Mouse (Mus musculus) heart, postnatal 0 days (tissue): Measurements from ENCODE around the gene Tspan12. TPM values are rescaled to one million over a fixed set of nuclear protein-coding genes. Genes with fewer than 3 reads are reported as not detected.

ENCODE experiments used
- ATAC-seq: fragments of 200-750 bp; cut with Nextera tagmentation; 2 replicates; pipeline ENCODE4 v1.8.0; 2017; ENCODE audit warnings: low read depth, moderate number of reproducible peaks, moderate library complexity; ENCODE audit not compliant: insufficient read depth
- DNase-seq: peaks from one replicate; pipeline ENCODE4 v3.0.0-alpha.2; 2016; ENCODE audit warnings: low spot score
- H3K27ac ChIP-seq: fragments of 300-500 bp; sonication (generic); 2 replicates; pipeline ENCODE4 v1.5.1; 2014; ENCODE audit warnings: low read depth, mild to moderate bottlenecking
- H3K27me3 ChIP-seq: fragments of 300-500 bp; sonication (generic); 2 replicates; pipeline ENCODE4 v1.6.1; 2014; ENCODE audit warnings: low read length, mixed read lengths; ENCODE audit not compliant: control insufficient read depth, insufficient read depth
- H3K36me3 ChIP-seq: fragments of 300-500 bp; sonication (generic); replicated peaks from 2 replicates; pipeline ENCODE4 v1.6.1; 2014; ENCODE audit warnings: low read length, mixed read lengths; ENCODE audit not compliant: control insufficient read depth, insufficient read depth
- H3K4me1 ChIP-seq: fragments of 300-500 bp; sonication (generic); 2 replicates; pipeline ENCODE4 v1.6.1; 2014; ENCODE audit warnings: antibody characterized with exemption; ENCODE audit not compliant: control insufficient read depth, insufficient read depth
- H3K4me2 ChIP-seq: fragments of 300-500 bp; sonication (generic); 2 replicates; pipeline ENCODE4 v1.6.1; 2014; ENCODE audit warnings: low read depth, mild to moderate bottlenecking, low read length, moderate library complexity
- H3K4me3 ChIP-seq: fragments of 300-500 bp; sonication (generic); 2 replicates; pipeline ENCODE4 v1.5.1; 2014; ENCODE audit warnings: low read depth, low read length
- H3K9ac ChIP-seq: fragments of 300-500 bp; sonication (generic); replicated peaks from 2 replicates; pipeline ENCODE4 v1.6.1; 2014; ENCODE audit warnings: low read depth, low read length, mixed read lengths
- H3K9me3 ChIP-seq: fragments of 300-500 bp; sonication (generic); replicated peaks from 2 replicates; pipeline ENCODE4 v1.6.1; 2016; ENCODE audit warnings: low read length; ENCODE audit not compliant: control insufficient read depth
- CTCF ChIP-seq: IDR thresholded peaks from 2 replicates; pipeline ENCODE4 v1.5.1; 2016; ENCODE audit warnings: antibody characterized with exemption, control low read depth, low read depth
- EP300 ChIP-seq: IDR thresholded peaks from 2 replicates; pipeline ENCODE4 v1.6.1; 2016; ENCODE audit warnings: antibody characterized with exemption, low read depth
- WGBS: fragments of 180-500 bp; shearing (Covaris S2); extraction: QIAGEN DNeasy Blood & Tissue Kit; methylation state at CpG from one replicate; pipeline ENCODE4 v1.1.7; 2014; 5-methylcytosine and 5-hydroxymethylcytosine counted together
- polyA plus RNA-seq: library from polyadenylated mRNA; unstranded; fragments of >200 nt; fragmentation: Nextera tagmentation; extraction: Ambion mirVana; gene quantifications from 2 replicates; pipeline ENCODE4 v1.2.1, GENCODE M21; 2015
- total RNA-seq: library from RNA; depleted of rRNA; stranded (reverse); fragments of >200 nt; gene quantifications from 2 replicates; pipeline ENCODE4 v1.2.3, GENCODE M21; 2014; ENCODE audit warnings: low replicate concordance

Gene Tspan12
- total and polyA plus RNA-seq, 2 experiments from 2014 or later = 37.4 to 83.6 TPM

DNA sequence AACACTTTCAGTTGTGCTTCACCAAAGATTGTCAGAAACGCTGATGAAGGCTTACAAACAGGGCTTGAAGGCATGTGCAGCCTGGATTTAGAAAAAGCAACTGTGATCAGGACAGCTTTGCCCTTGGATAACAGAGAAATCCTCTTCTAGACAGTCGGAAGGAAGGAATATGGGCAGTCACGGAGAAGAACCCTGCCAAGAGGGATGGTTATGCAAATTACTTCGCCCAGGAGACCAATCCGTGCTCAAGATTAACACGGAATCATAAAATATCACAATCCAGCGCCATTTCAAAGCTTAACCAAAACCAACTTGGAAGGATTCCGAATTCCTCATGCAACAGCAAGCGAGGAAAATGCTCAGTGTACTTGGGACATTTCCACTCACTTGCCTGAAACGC lies 55.9 kb downstream of the Tspan12 start:
- Histone ChIP-seq H3K4me1 (no peaks in the 10 kb centered on the region), H3K27ac (no peak overlapping the region), H3K9ac (no peak overlapping the region), H3K4me2 (no peak overlapping the region), H3K27me3 (no peaks in the 10 kb centered on the region), H3K9me3 (no peaks in the 10 kb centered on the region), H3K36me3 (peaks cover 40% of the 10 kb centered on the region), H3K4me3 (no peak overlapping the region)
- DNase-seq (no peak), ATAC-seq (no peak)
- no peak for TF ChIP-seq EP300
- TF ChIP-seq CTCF = no peak
- 80% methylated on average over 10 of the region's 10 CpGs for WGBS

DNA sequence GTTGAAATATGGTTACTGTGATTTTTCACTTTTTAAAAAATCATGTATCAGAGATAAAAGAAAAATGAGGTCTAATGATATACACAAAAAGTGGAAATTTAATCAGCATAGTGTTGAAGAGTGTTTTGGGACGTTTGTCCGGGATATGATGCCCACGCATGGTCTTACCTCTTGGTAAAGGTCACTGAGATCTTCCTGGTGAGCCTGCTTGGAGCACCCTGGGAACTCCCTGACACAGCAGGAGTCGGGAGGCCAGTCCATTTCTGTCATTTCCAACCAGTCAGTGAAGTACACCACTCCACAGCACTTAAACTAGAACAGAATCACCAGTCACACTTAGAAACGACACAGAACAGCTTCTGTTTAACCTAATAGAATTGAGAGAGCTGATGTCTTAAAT lies 56.9 kb downstream of the Tspan12 start:
- Histone ChIP-seq H3K4me1 (no peaks in the 10 kb centered on the region), H3K27me3 (no peaks in the 10 kb centered on the region), H3K36me3 (peaks cover 36% of the 10 kb centered on the region), H3K9me3 (no peaks in the 10 kb centered on the region), H3K4me2 (no peak overlapping the region), H3K9ac (no peak overlapping the region), H3K4me3 (no peak overlapping the region), H3K27ac (no peak overlapping the region)
- no peak for DNase-seq
- TF ChIP-seq EP300 (no peak), CTCF (no peak)
- ATAC-seq = no peak
- 72% methylated on average over 5 of the region's 5 CpGs for whole genome bisulfite sequencing

DNA sequence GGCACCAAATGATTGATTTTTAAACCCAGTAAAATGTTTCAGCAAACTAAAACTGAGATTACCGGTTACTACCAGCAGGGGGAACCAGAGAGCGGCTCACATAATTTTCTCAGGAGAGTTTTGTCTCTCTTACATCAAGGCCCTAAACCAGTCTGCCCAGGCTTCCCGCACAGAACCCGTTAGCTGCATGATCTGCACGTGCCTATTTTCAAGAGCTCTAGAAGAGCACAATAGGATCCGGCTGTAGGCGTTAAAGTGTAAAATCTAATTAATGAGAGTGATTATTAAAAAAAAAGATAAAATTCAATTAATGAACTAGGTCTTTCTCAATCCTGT lies 57.3 kb downstream of the Tspan12 start:
- no peak overlapping the region for H3K4me2 ChIP-seq
- no peak overlapping the region for H3K27ac ChIP-seq
- H3K36me3 ChIP-seq = peaks cover 33% of the 10 kb centered on the region
- ATAC-seq (peak; percentile 55; the same call in 1 of the 2 replicates), DNase-seq (peak; percentile 61)
- no peak overlapping the region for H3K9ac ChIP-seq
- no peaks in the 10 kb centered on the region for H3K27me3 ChIP-seq
- H3K4me1 ChIP-seq = no peaks in the 10 kb centered on the region
- H3K4me3 ChIP-seq = no peak overlapping the region
- no peaks in the 10 kb centered on the region for H3K9me3 ChIP-seq
- TF ChIP-seq CTCF = peak; percentile 71
- TF ChIP-seq EP300 = no peak
- 3% methylated on average over 7 of the region's 7 CpGs for WGBS

DNA sequence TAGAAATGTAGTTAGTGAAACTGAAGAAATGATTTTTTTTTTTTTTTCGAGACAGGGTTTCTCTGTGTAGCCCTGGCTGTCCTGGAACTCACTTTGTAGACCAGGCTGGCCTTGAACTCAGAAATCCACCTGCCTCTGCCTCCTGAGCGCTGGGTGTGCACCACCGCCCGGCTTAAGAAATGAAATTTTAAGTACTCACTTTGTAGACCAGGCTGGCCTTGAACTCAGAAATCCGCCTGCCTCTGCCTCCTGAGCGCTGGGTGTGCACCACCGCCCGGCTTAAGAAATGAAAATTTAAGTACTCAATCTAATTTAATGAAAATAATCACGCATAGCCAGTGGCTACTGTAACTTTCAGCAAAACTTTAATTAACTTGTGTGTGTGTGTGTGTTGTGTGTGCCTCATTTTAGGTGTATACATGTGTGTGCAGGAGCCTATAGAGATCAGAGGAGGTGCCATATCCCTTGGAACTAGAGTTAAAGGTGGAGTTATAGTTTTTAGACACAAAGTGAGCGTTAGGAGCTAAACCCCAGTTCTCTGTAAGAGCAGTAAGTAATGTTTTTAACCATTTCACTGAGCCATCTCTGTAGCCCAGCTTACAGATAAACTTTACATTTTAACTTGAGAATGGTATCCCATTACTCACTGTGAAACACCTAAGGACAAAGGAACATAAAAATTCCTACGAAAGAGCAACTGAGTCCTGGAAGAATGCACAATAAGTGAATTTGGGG lies 57.8 kb downstream of the Tspan12 start:
- no peak overlapping the region for H3K4me3 ChIP-seq
- H3K9me3 ChIP-seq = no peaks in the 10 kb centered on the region
- ATAC-seq = no peak
- no peak overlapping the region for H3K4me2 ChIP-seq
- TF ChIP-seq EP300 = no peak
- TF ChIP-seq CTCF = no peak
- DNase-seq = no peak
- H3K4me1 ChIP-seq = no peaks in the 10 kb centered on the region
- no peaks in the 10 kb centered on the region for H3K27me3 ChIP-seq
- H3K27ac ChIP-seq = no peak overlapping the region
- WGBS = 78% methylated on average over 11 of the region's 11 CpGs
- H3K9ac ChIP-seq = no peak overlapping the region
- peaks cover 27% of the 10 kb centered on the region for H3K36me3 ChIP-seq

DNA sequence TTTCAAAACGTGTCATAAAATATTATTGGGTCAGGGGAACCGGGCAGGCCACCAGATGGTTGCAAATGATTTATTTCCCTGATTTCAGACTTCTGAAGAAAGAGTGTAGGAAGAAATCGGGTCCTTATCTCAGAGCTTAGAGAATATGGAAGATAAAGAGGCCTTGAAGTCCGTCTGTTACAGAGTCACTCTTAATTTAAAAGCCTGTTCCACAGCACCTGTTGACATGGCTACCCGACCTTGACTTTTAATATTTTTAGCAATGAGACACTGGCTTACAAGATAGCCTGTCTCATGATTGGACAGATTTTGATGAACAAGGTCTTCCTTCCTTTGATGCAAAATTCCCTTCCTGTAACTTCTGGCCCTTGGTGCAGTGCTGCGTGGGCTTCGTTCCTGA lies 61.0 kb downstream of the Tspan12 start:
- H3K4me2 ChIP-seq = no peak overlapping the region
- peaks cover 10% of the 10 kb centered on the region; the same call in 1 of the 2 replicates for H3K36me3 ChIP-seq
- no peaks in the 10 kb centered on the region for H3K4me1 ChIP-seq
- H3K9me3 ChIP-seq = no peaks in the 10 kb centered on the region
- no peak for ATAC-seq
- DNase-seq = no peak
- 52% methylated on average over 7 of the region's 7 CpGs for WGBS
- H3K27ac ChIP-seq = no peak overlapping the region
- no peak for TF ChIP-seq CTCF
- TF ChIP-seq EP300 = no peak
- H3K27me3 ChIP-seq = no peaks in the 10 kb centered on the region
- no peak overlapping the region for H3K9ac ChIP-seq
- H3K4me3 ChIP-seq = no peak overlapping the region

DNA sequence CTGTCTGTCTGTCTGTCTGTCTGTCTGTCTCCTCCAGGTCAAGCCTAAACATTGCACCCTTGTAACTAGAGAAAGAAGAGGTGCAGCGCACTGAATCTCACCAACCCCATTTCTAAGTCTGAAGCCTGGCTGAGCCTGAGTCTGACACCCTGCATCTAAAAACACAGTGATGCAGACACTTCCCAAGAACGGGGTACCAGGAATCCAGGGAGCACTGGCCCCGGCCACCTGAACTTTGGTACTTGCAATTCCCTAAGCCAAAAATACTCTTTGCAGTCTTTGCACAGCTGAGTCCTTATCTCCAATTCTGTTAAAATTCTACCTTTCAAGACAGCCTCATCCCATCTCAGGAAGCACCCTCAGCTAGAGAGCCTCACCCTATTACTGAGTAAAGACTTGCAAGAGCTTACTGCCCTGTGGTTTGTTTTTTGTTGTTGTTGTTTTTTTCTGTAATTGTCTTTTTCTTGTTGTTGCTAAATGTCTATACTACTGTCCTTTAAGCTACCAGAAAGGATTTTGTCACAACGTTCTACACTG lies 61.7 kb downstream of the Tspan12 start:
- no peak overlapping the region for H3K4me2 ChIP-seq
- no peak overlapping the region for H3K4me3 ChIP-seq
- no peak for DNase-seq
- no peak overlapping the region for H3K27ac ChIP-seq
- 77% methylated on average over 4 of the region's 4 CpGs for WGBS
- H3K36me3 ChIP-seq = peaks cover 14% of the 10 kb centered on the region; the same call in 1 of the 2 replicates
- TF ChIP-seq EP300 = no peak
- no peak for TF ChIP-seq CTCF
- no peaks in the 10 kb centered on the region for H3K4me1 ChIP-seq
- no peak for ATAC-seq
- H3K27me3 ChIP-seq = no peaks in the 10 kb centered on the region
- H3K9me3 ChIP-seq = no peaks in the 10 kb centered on the region
- H3K9ac ChIP-seq = no peak overlapping the region
